Mouse (Mus musculus) kidney, adult 18-20 months (tissue): ENCODE data around the gene Esp16.
"Not testable (repeated sequence)": the region's sequence is repeated elsewhere in the genome, so short reads cannot be mapped to it uniquely, and the experiment has no call there.

Source experiments
- DNase-seq: peaks from one replicate; pipeline ENCODE4 v3.0.0; 2021

Gene Esp16

GRCm38 (mm10) chr17:39535842-39536241 is at the start of gene Esp16:
Gene Esp16 (plus strand): TSS chr17:39536142.
- not testable (repeated sequence) for DNase-seq

GRCm38 (mm10) chr17:39498043-39498442 is 37.9 kb upstream of the Esp16 start:
- not testable (repeated sequence) for DNase-seq
